Comparison of ENCODE assay signal across 22 mouse cellular contexts in genomic region chr13:14035875-14036630, GRCm38 (mm10). TPM values are rescaled to one million over a fixed set of nuclear protein-coding genes. Genes with fewer than 3 reads are reported as not detected.
DNase-seq lines count a peak whose midpoint lies in the region; ATAC-seq and TF ChIP-seq lines count a peak whose summit lies in the region.
"Had no signal": no experiment of that assay in that cellular context is flagged by ENCODE, and none has a peak within 500 bp of the region (broad histone marks: within the 10 kb centered on the region; RNA-seq: fewer than 3 reads in every experiment).

No protein-coding gene starts in this region.

- WGBS in liver, adult 2 months = 48% methylated on average over 11 of the region's 11 CpGs
- WGBS in liver, postnatal 0 days (ENCODE audit: insufficient replicate concordance) = 78% methylated on average over 11 of the region's 11 CpGs

- H3K27ac ChIP-seq in liver, adult 2 months (replicated peaks; ENCODE audit: insufficient read depth, low read depth, low read length) = peak overlapping the region; percentile 65
- no peak overlapping the region for H3K27ac ChIP-seq in liver, postnatal 0 days (ENCODE audit: low read depth)
- H3K27ac ChIP-seq in ES-E14 (ENCODE audit: insufficient read depth, low read depth, low read length, poor library complexity, severe bottlenecking) = no peak overlapping the region; the same call in 1 of the 2 replicates
- H3K27ac ChIP-seq: forebrain, embryonic 15.5 days; heart, embryonic 13.5 days; hindbrain, embryonic 14.5 days; midbrain, embryonic 13.5 days; neural tube, embryonic 12.5 days had no signal

- peaks cover 27% of the 10 kb centered on the region for H3K4me1 ChIP-seq in liver, adult 2 months (ENCODE audit: control insufficient read depth, insufficient read depth, low read length)
- peaks cover 37% of the 10 kb centered on the region for H3K4me1 ChIP-seq in liver, postnatal 0 days (ENCODE audit: insufficient read depth)
- H3K4me1 ChIP-seq in ES-E14 (ENCODE audit: control insufficient read depth in 2 of 2, insufficient read depth in 2 of 2, low read length in 2 of 2, poor library complexity in 1 of 2) = peaks cover 3 to 5% of the 10 kb centered on the region in 2 experiments; a peak in 2 of 4 replicates

- H3K4me3 ChIP-seq in liver, adult 2 months (ENCODE audit: insufficient read depth, low read depth, low read length) = no peak overlapping the region
- H3K4me3 ChIP-seq in liver, postnatal 0 days (ENCODE audit: low read depth, low read length) = no peak overlapping the region
- H3K4me3 ChIP-seq in ES-E14 (ENCODE audit: insufficient read depth in 1 of 2, low read depth in 1 of 2, low read length in 2 of 2, poor library complexity in 1 of 2, severe bottlenecking in 1 of 2) = no peak overlapping the region
- H3K4me3 ChIP-seq: forebrain, embryonic 15.5 days; heart, embryonic 13.5 days; midbrain, embryonic 13.5 days; neural tube, embryonic 12.5 days had no signal

- H3K27me3 ChIP-seq in liver, adult 2 months (ENCODE audit: control insufficient read depth, insufficient read depth, low read length) = no peaks in the 10 kb centered on the region
- no peaks in the 10 kb centered on the region for H3K27me3 ChIP-seq in liver, postnatal 0 days (ENCODE audit: insufficient read depth, low read length)
- H3K27me3 ChIP-seq: forebrain, embryonic 15.5 days; heart, embryonic 13.5 days; midbrain, embryonic 13.5 days; neural tube, embryonic 12.5 days had no signal

- H3K4me2 ChIP-seq in liver, postnatal 0 days (ENCODE audit: low read depth, low read length) = no peak overlapping the region
- H3K4me2 ChIP-seq: forebrain, embryonic 15.5 days; heart, embryonic 13.5 days; hindbrain, embryonic 14.5 days; midbrain, embryonic 13.5 days; neural tube, embryonic 12.5 days had no signal

- in situ Hi-C loops in ES-E14 (cut with MboI; ENCODE audit: low sequenced_read_pairs in 2 of 2, unreplicated experiment in 2 of 2) = no loop called here

- H3K9ac ChIP-seq in liver, adult 2 months (ENCODE audit: low read depth, low read length) = peak overlapping the region; percentile 8; the same call in 1 of the 2 replicates
- no peak overlapping the region for H3K9ac ChIP-seq in liver, postnatal 0 days (replicated peaks)
- H3K9ac ChIP-seq in ES-E14 (ENCODE audit: insufficient read depth, low read depth, low read length, poor library complexity, severe bottlenecking) = peak overlapping the region; percentile 57; the same call in 1 of the 2 replicates
- H3K9ac ChIP-seq: forebrain, embryonic 15.5 days; heart, embryonic 13.5 days; hindbrain, embryonic 14.5 days; midbrain, embryonic 13.5 days; neural tube, embryonic 12.5 days had no signal

- no peak for ATAC-seq in liver, postnatal 0 days
- ATAC-seq: forebrain, embryonic 15.5 days; midbrain, embryonic 13.5 days had no signal

- DNase-seq in liver, adult 2 months (ENCODE audit: extremely low read depth, low read depth, low spot score) = peak; percentile 82
- no peak for DNase-seq in liver, postnatal 0 days
- DNase-seq in ES-E14 (ENCODE audit: low read depth, low spot score) = no peak
- DNase-seq in adrenal gland, postnatal 25 days = peak; percentile 61
- DNase-seq in testis, postnatal 10 days (ENCODE audit: low spot score) = peak; percentile 57
- no peak for DNase-seq in lung, postnatal 14 days
- DNase-seq in T-cell, adult 2 months (ENCODE audit: low spot score) = no peak
- DNase-seq: cerebellum, adult 9-10 months; embryo, embryonic 11 days; heart, postnatal 36 days; kidney, adult 9 months; kidney, postnatal 25 days; left cerebral cortex, postnatal 4 days; lung, postnatal 10 days; thymus, adult 18-20 months; thymus, postnatal 4 days had no signal

- TF ChIP-seq EP300 in liver, postnatal 0 days (IDR thresholded peaks at IDR 0.05; ENCODE audit: low read depth) = no peak

- no peaks in the 10 kb centered on the region; the same call in 1 of the 2 replicates for H3K36me3 ChIP-seq in liver, adult 2 months (ENCODE audit: control insufficient read depth, insufficient read depth, low read length)
- H3K36me3 ChIP-seq in liver, postnatal 0 days (replicated peaks; ENCODE audit: insufficient read depth, low read length) = no peaks in the 10 kb centered on the region; the same call in 1 of the 2 replicates
- no peaks in the 10 kb centered on the region for H3K36me3 ChIP-seq in ES-E14 (ENCODE audit: control insufficient read depth, insufficient read depth, low read length, poor library complexity, severe bottlenecking)
- H3K36me3 ChIP-seq: forebrain, embryonic 15.5 days; heart, embryonic 13.5 days; neural tube, embryonic 12.5 days had no signal

- H3K9me3 ChIP-seq in liver, postnatal 0 days (ENCODE audit: low read length) = no peaks in the 10 kb centered on the region
- no peaks in the 10 kb centered on the region for H3K9me3 ChIP-seq in ES-E14 (ENCODE audit: control insufficient read depth, insufficient read depth, low read depth, low read length)
- H3K9me3 ChIP-seq: forebrain, embryonic 15.5 days; G1E; heart, embryonic 13.5 days; midbrain, embryonic 13.5 days; neural tube, embryonic 12.5 days had no signal

- TF ChIP-seq CTCF in liver, adult 2 months (IDR thresholded peaks at IDR 0.05; ENCODE audit: low read depth, low read length) = no peak
- TF ChIP-seq CTCF in liver, postnatal 0 days (IDR thresholded peaks at IDR 0.05; ENCODE audit: low read depth) = no peak

- no peak for TF ChIP-seq POLR2A in liver, adult 2 months (IDR thresholded peaks at IDR 0.05; ENCODE audit: extremely low read depth, insufficient read depth, low read length)

- peaks cover 8% of the 10 kb centered on the region; the same call in 1 of the 2 replicates for H3K79me2 ChIP-seq in liver, adult 2 months (ENCODE audit: control insufficient read depth, insufficient read depth, low read length)

TF ChIP-seq in ES-E14, 5 proteins besides CTCF, POLR2A, EP300 and RAD21:
- TF ChIP-seq HCFC1 (IDR thresholded peaks at IDR 0.05; ENCODE audit: borderline replicate concordance, insufficient read depth, low read length) (no peak), ZNF384 (IDR thresholded peaks at IDR 0.05; ENCODE audit: low read depth, low read length) (no peak), MAFK (IDR thresholded peaks at IDR 0.05; ENCODE audit: insufficient read depth, low read depth, low read length) (no peak), ZC3H11A (IDR thresholded peaks at IDR 0.05; ENCODE audit: borderline replicate concordance, low read depth, low read length) (no peak), CHD2 (IDR thresholded peaks at IDR 0.05; ENCODE audit: low read depth, low read length) (no peak)

RNA-seq across cellular contexts. Expression of gene Tbce, which starts 3.4 kb away (rescaled TPM):
- 33.7 and 36.2 TPM in 2 replicates for total RNA-seq in liver, adult 2 months (2014; rRNA removed)
- 7.6 and 11.9 TPM in 2 replicates for polyA plus RNA-seq in liver, adult 2 months (2012; rRNA removed)
- 17.1 and 22.1 TPM in 2 replicates for polyA plus RNA-seq in liver, postnatal 0 days (2015; fragmentation: Nextera tagmentation; extraction: Ambion mirVana)
- 32.1 and 38.8 TPM in 2 replicates for total RNA-seq in ES-E14 (2012; rRNA removed)
- 50.3 and 63.1 TPM in 2 replicates for total RNA-seq in adrenal gland, postnatal 25 days (2021)

RNA-seq across cellular contexts. Expression of gene Arid4b, which starts 27.0 kb away (rescaled TPM):
- total RNA-seq in liver, adult 2 months (2014; rRNA removed) = 13.5 and 14.5 TPM in 2 replicates
- 1.8 and 3.0 TPM in 2 replicates for polyA plus RNA-seq in liver, adult 2 months (2012; rRNA removed)
- 17.1 and 19.6 TPM in 2 replicates for polyA plus RNA-seq in liver, postnatal 0 days (2015; fragmentation: Nextera tagmentation; extraction: Ambion mirVana)
- total RNA-seq in ES-E14 (2012; rRNA removed) = 25.2 and 26.5 TPM in 2 replicates
- total RNA-seq in adrenal gland, postnatal 25 days (2021) = 39.6 and 49.6 TPM in 2 replicates

RNA-seq across cellular contexts. Expression of gene Ggps1, which starts 27.2 kb away (rescaled TPM):
- total RNA-seq in liver, adult 2 months (2014; rRNA removed) = 11.0 and 12.2 TPM in 2 replicates
- 3.3 and 4.4 TPM in 2 replicates for polyA plus RNA-seq in liver, adult 2 months (2012; rRNA removed)
- polyA plus RNA-seq in liver, postnatal 0 days (2015; fragmentation: Nextera tagmentation; extraction: Ambion mirVana) = 9.0 and 10.2 TPM in 2 replicates
- total RNA-seq in ES-E14 (2012; rRNA removed) = 34.4 and 34.9 TPM in 2 replicates
- 38.0 and 40.1 TPM in 2 replicates for total RNA-seq in adrenal gland, postnatal 25 days (2021)

Comparison
In these comparisons a context has a peak if more than half of its experiments do, and no peak if none do; other contexts are left out.
1. DNase-seq: peak in liver, adult 2 months (single experiment), adrenal gland, postnatal 25 days (single experiment) and testis, postnatal 10 days (single experiment); none in liver, postnatal 0 days (single experiment), ES-E14 (single experiment), lung, postnatal 14 days (single experiment) and T-cell, adult 2 months (single experiment).